Mouse (Mus musculus): ENCODE measurements around the gene Lrrc63.

DNA sequence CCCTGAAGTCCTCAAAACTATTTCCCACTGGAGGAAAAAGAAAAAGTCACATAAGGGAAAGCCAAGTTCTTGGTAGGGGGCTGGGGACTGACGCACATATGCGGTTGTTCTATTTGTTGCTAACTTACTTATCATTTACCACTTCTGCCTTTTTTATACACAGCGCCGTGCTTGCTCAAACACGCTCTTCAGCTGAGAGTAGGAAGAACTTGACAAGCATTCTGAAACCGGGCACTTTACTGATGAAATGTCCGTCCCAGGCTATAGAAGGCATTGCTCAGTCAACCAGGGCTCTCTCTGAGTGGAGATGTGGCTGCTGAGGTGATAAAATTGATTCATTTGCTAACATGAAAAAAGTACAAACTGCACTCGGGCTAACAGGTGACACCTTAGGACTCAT lies 9.0 kb downstream of the Lrrc63 start:
- no peak for TF ChIP-seq MAFK (IDR thresholded peaks at IDR 0.05; ENCODE audit: insufficient read depth, low read depth, low read length)
- TF ChIP-seq CHD2 (IDR thresholded peaks at IDR 0.05; ENCODE audit: low read depth, low read length): no peak
- no peak for TF ChIP-seq ZC3H11A (IDR thresholded peaks at IDR 0.05; ENCODE audit: borderline replicate concordance, low read depth, low read length)
